Mouse (Mus musculus) embryonic facial prominence, embryonic 15.5 days (tissue): Measurements from ENCODE around the gene Npy4r. TPM values are rescaled to one million over a fixed set of nuclear protein-coding genes. Genes with fewer than 3 reads are reported as not detected.

ENCODE experiments used
- ATAC-seq: fragments of 200-750 bp; cut with Nextera tagmentation; 2 replicates; pipeline ENCODE4 v1.8.0; 2017; ENCODE audit warnings: low read depth, moderate TSS enrichment; ENCODE audit not compliant: insufficient number of reproducible peaks, low FRiP score, low TSS enrichment
- H3K27ac ChIP-seq: fragments of 300-500 bp; sonication (generic); replicated peaks from 2 replicates; pipeline ENCODE4 v1.5.1; 2015; ENCODE audit warnings: mild to moderate bottlenecking, inconsistent platforms
- H3K27me3 ChIP-seq: fragments of 300-500 bp; sonication (generic); 2 replicates; pipeline ENCODE4 v1.6.1; 2015; ENCODE audit warnings: inconsistent platforms
- H3K36me3 ChIP-seq: fragments of 300-500 bp; sonication (generic); 2 replicates; pipeline ENCODE4 v1.6.1; 2015; ENCODE audit warnings: mild to moderate bottlenecking, inconsistent platforms
- H3K4me1 ChIP-seq: fragments of 300-500 bp; sonication (generic); 2 replicates; pipeline ENCODE4 v1.6.1; 2015; ENCODE audit warnings: inconsistent platforms
- H3K4me2 ChIP-seq: fragments of 300-500 bp; sonication (generic); replicated peaks from 2 replicates; pipeline ENCODE4 v1.6.1; 2015; ENCODE audit warnings: mild to moderate bottlenecking, inconsistent platforms
- H3K4me3 ChIP-seq: fragments of 300-500 bp; sonication (generic); replicated peaks from 2 replicates; pipeline ENCODE4 v1.5.1; 2015; ENCODE audit warnings: mild to moderate bottlenecking, inconsistent platforms
- H3K9ac ChIP-seq: fragments of 300-500 bp; sonication (generic); 2 replicates; pipeline ENCODE4 v1.6.1; 2015; ENCODE audit warnings: inconsistent platforms
- H3K9me3 ChIP-seq: fragments of 300-500 bp; sonication (generic); replicated peaks from 2 replicates; pipeline ENCODE4 v1.6.1; 2016; ENCODE audit warnings: inconsistent platforms
- WGBS: fragments of 180-500 bp; shearing (Covaris S2); methylation state at CpG from one replicate; pipeline ENCODE4 v1.1.7; 2015; 5-methylcytosine and 5-hydroxymethylcytosine counted together
- polyA plus RNA-seq: library from polyadenylated mRNA; unstranded; fragments of >200 nt; fragmentation: Nextera tagmentation; extraction: Ambion mirVana; gene quantifications from 2 replicates; pipeline ENCODE4 v1.2.1, GENCODE M21; 2015

Npy4r gene
- polyA plus RNA-seq, 1 experiment from 2014 or later: 0.35 TPM

DNA sequence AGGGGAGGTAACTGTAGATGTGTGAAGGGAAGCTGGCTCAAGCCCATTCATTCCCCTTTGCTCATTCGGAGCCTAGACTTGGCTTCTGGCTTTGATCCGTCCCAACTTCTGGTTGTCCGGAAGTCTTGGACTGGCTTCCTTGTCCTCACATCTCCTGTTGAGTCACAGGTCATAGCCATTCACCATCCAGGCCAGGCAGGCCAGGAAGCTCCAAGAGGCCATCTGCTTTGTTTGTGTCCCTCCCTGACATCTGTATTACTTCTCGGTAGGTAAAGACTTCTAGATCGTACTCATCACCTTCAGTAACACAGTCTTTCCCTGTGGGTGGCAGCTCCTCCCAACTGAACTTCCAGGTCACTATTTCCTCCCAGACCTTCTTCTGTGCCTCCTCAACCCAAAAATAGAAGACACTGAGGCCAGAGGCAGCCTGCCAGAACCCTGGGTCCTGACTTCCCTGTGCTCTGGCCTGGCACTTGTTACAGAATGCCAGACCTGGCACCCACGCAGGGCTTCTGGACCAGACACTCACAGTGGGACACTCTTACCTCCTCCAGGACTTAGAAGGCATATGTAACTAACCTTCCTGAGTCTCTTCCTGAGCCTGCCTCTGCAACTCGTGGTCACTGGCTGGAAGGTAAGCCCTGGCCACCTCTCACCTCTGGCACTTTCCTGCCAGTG lies 33.1 kb downstream of the Npy4r start:
- Histone ChIP-seq H3K4me3 (no peak overlapping the region), H3K9ac (no peak overlapping the region), H3K27ac (no peak overlapping the region), H3K9me3 (no peaks in the 10 kb centered on the region), H3K36me3 (no peaks in the 10 kb centered on the region), H3K27me3 (no peaks in the 10 kb centered on the region), H3K4me2 (no peak overlapping the region), H3K4me1 (no peaks in the 10 kb centered on the region)
- 75% methylated on average over 7 of the region's 7 CpGs for WGBS
- ATAC-seq: no peak

GRCm38 (mm10) chr14:34114311-34114710 lies 38.0 kb downstream of the Npy4r start:
- H3K9ac ChIP-seq: no peak overlapping the region
- H3K4me3 ChIP-seq: no peak overlapping the region
- WGBS: 84% methylated on average over 4 of the region's 4 CpGs
- no peaks in the 10 kb centered on the region for H3K4me1 ChIP-seq
- ATAC-seq: no peak
- no peak overlapping the region for H3K27ac ChIP-seq
- no peaks in the 10 kb centered on the region for H3K27me3 ChIP-seq
- no peaks in the 10 kb centered on the region for H3K9me3 ChIP-seq
- H3K36me3 ChIP-seq: no peaks in the 10 kb centered on the region
- no peak overlapping the region for H3K4me2 ChIP-seq

DNA sequence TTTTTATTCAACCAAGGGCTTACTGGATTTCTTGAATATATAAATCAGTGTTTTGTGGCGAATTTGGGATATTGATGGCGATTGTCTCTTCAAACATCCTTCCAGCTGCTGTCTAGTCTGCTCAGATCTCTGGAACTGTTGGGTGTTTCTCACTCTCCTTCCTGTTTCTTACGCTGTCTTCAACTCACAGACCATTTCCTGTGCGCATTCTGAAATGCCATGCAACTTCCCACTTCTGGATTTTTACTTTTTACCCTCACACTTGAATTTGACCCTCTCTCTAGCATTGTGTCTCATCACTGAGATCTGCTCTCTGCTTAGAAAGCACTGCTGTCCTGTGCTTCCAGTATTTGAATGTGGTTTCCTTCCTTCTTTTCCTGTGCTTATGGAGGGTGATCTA lies 44.7 kb downstream of the Npy4r start:
- no peaks in the 10 kb centered on the region for H3K36me3 ChIP-seq
- no peak overlapping the region for H3K4me3 ChIP-seq
- H3K9me3 ChIP-seq: no peaks in the 10 kb centered on the region
- ATAC-seq: no peak
- H3K4me1 ChIP-seq: 0 out of 2 replicates have a peak, but pooled peaks cover 3% of the 10 kb centered on the region
- no peak overlapping the region for H3K9ac ChIP-seq
- 67% methylated on average over 4 of the region's 4 CpGs for WGBS
- no peak overlapping the region for H3K27ac ChIP-seq
- H3K4me2 ChIP-seq: no peak overlapping the region
- H3K27me3 ChIP-seq: no peaks in the 10 kb centered on the region

DNA sequence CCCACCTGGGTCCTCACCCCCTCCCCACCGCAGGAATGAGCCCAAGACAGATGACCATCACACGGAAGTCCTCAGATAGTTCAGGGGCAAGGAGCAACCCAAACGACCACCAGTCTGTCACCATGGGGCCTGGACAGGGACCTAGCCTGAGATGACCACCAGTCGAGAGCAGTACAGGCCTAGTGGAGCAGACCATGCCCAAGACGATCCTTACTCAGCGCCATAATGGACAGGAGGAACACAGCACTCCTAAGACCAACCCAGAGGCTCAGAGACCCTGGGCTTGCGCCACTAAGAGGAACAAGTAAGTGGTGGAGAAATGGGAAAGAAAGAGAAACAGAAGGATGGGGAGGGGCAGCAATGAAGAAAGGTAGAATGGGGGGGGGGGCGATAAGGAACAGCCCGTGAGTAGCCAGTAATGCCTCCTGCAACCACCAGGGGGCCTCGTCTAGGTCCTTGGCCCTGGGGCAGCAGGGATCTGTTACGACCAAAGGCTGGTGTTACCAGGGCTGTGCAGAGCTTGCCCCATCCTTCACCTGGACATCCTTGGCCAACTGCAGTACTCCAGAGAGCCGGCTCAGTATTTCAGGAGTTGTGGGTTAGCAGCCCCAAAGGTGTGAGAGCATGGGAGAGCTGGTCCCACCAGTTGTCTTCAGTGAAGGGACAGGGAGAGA lies 45.8 kb downstream of the Npy4r start:
- ATAC-seq: no peak
- H3K4me3 ChIP-seq: no peak overlapping the region
- 52% methylated on average over 12 of the region's 12 CpGs for WGBS

GRCm38 (mm10) chr14:34104892-34105291 lies 47.4 kb downstream of the Npy4r start:
- Histone ChIP-seq H3K27me3 (no peaks in the 10 kb centered on the region), H3K4me2 (no peak overlapping the region), H3K27ac (no peak overlapping the region), H3K4me1 (0 out of 2 replicates have a peak, but pooled peaks cover 3% of the 10 kb centered on the region), H3K9ac (no peak overlapping the region), H3K36me3 (no peaks in the 10 kb centered on the region), H3K4me3 (no peak overlapping the region), H3K9me3 (no peaks in the 10 kb centered on the region)
- 23% methylated on average over 8 of the region's 8 CpGs for WGBS
- ATAC-seq: peak; percentile 37; the same call in 1 of the 2 replicates

More for the DNA sequence above, 45.8 kb downstream of the Npy4r start:
- Histone ChIP-seq H3K4me1 (0 out of 2 replicates have a peak, but pooled peaks cover 3% of the 10 kb centered on the region), H3K4me2 (no peak overlapping the region), H3K27ac (no peak overlapping the region), H3K9ac (no peak overlapping the region), H3K27me3 (no peaks in the 10 kb centered on the region), H3K9me3 (no peaks in the 10 kb centered on the region), H3K36me3 (no peaks in the 10 kb centered on the region)

GRCm38 (mm10) chr14:34103855-34104254 lies 48.4 kb downstream of the Npy4r start:
- Histone ChIP-seq H3K4me3 (no peak overlapping the region), H3K9me3 (no peaks in the 10 kb centered on the region), H3K36me3 (no peaks in the 10 kb centered on the region), H3K9ac (no peak overlapping the region), H3K4me1 (0 out of 2 replicates have a peak, but pooled peaks cover 3% of the 10 kb centered on the region), H3K27me3 (no peaks in the 10 kb centered on the region), H3K27ac (no peak overlapping the region), H3K4me2 (no peak overlapping the region)
- no peak for ATAC-seq
- WGBS: 66% methylated on average over 3 of the region's 3 CpGs

- Histone ChIP-seq H3K27ac (no peak within 1 kb of the TSS), H3K9me3 (no peaks in the 10 kb centered on the region), H3K4me3 (no peak within 1 kb of the TSS), H3K27me3 (no peaks in the 10 kb centered on the region), H3K36me3 (no peaks in the 10 kb centered on the region), H3K9ac (no peak within 1 kb of the TSS), H3K4me1 (0 out of 2 replicates have a peak, but pooled peaks cover 3% of the 10 kb centered on the region), H3K4me2 (no peak within 1 kb of the TSS)
- WGBS: 52% methylated on average over 5 of the region's 5 CpGs
- ATAC-seq: no peak
Measured at GRCm38 (mm10) chr14:34102601-34103000, 49.7 kb downstream of the Npy4r start, which contains the start of gene A630023A22Rik. Gene A630023A22Rik (minus strand): TSS chr14:34102754.

GRCm38 (mm10) chr14:34096161-34096560 lies 56.1 kb downstream of the Npy4r start:
- 0 out of 2 replicates have a peak, but pooled peaks cover 3% of the 10 kb centered on the region for H3K4me1 ChIP-seq
- no peak for ATAC-seq
- H3K9me3 ChIP-seq: no peaks in the 10 kb centered on the region
- H3K4me3 ChIP-seq: no peak overlapping the region
- WGBS: 73% methylated on average over 5 of the region's 5 CpGs
- H3K36me3 ChIP-seq: no peaks in the 10 kb centered on the region
- no peak overlapping the region for H3K4me2 ChIP-seq
- no peak overlapping the region for H3K9ac ChIP-seq
- no peaks in the 10 kb centered on the region for H3K27me3 ChIP-seq
- no peak overlapping the region for H3K27ac ChIP-seq

Other genes with a start within 250 kb of the Npy4r start
- 32.1 and 37.0 TPM in 2 replicates for gene Gdf10, start 228.9 kb downstream of the Npy4r start, polyA plus RNA-seq
- gene Gdf2, start 211.4 kb downstream of the Npy4r start, polyA plus RNA-seq: not detected in 2 replicates
- 0.04 TPM in 1 of 2 replicates, not detected in the other for gene Rbp3, start 198.5 kb downstream of the Npy4r start, polyA plus RNA-seq
- gene Zfp488, start 173.7 kb downstream of the Npy4r start, polyA plus RNA-seq: 0.32 and 0.33 TPM in 2 replicates
- gene Gm30083, start 137.3 kb downstream of the Npy4r start, polyA plus RNA-seq: not detected in 2 replicates
- gene Gm5460, start 135.7 kb downstream of the Npy4r start, polyA plus RNA-seq: not detected in 2 replicates
- not detected in 2 replicates for gene Antxrl, start 99.8 kb downstream of the Npy4r start, polyA plus RNA-seq
- gene Anxa8, start 66.5 kb downstream of the Npy4r start, polyA plus RNA-seq: 80.4 and 86.4 TPM in 2 replicates
- 0.41 TPM in 1 of 2 replicates, not detected in the other for gene A630023A22Rik, start 49.7 kb downstream of the Npy4r start, polyA plus RNA-seq
- gene Gprin2, start 49.2 kb upstream of the Npy4r start, polyA plus RNA-seq: 1.8 and 2.0 TPM in 2 replicates
- gene Syt15, start 67.1 kb upstream of the Npy4r start, polyA plus RNA-seq: 1.2 TPM in 2 replicates
- 12.2 and 13.1 TPM in 2 replicates for gene Shld2, start 158.0 kb upstream of the Npy4r start, polyA plus RNA-seq
- gene Glud1, start 158.2 kb upstream of the Npy4r start, polyA plus RNA-seq: 73.8 and 74.1 TPM in 2 replicates
- 154 and 196 TPM in 2 replicates for gene Fam25c, start 202.9 kb upstream of the Npy4r start, polyA plus RNA-seq
- gene Sncg, start 222.3 kb upstream of the Npy4r start, polyA plus RNA-seq: 3.4 and 6.3 TPM in 2 replicates
- gene Mmrn2, start 223.0 kb upstream of the Npy4r start, polyA plus RNA-seq: 8.4 and 8.8 TPM in 2 replicates